Mouse (Mus musculus): ENCODE measurements at regions not wholly inside any gene's neighbourhood (a gene's known extent, or its start where the extent isn't known, plus 50 kb on each side); places are given as distances from the start of the nearest gene placed in this dataset.
"Not testable (repeated sequence)": the region's sequence is repeated elsewhere in the genome, so short reads cannot be mapped to it uniquely, and the experiment has no call there.

DNA sequence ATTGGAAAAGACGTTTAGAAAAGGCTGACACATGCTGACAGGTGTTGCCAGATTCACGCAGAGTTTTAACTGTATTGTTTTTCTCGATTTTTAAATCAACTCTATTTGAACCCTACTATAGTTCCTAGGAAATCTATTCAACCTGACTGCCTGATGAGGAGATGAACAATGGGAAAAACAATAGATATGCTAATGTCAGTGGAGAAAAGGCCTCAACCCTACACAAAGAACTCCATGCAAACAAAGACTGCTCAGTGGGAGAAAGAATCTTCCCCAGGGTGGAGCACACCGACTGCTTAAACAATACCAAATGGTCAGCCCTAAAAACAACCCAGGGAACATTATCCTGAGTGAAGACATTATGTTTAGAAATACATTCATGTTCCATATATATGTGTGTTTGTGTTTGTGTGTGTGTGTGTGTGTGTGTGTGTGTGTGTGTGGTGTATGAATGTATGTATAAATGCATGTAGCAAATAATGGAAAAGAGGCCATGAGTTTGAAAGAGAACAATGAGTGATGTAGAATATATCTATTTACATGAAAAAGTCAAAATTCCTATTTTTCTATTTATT lies 204.1 kb upstream of the Zfp804a start:
- no peaks in the 10 kb centered on the region for H3K27me3 ChIP-seq (ENCODE audit: control insufficient read depth, insufficient read depth, low read length)
- peaks cover 4% of the 10 kb centered on the region; the same call in 1 of the 2 replicates for H3K4me1 ChIP-seq (ENCODE audit: control insufficient read depth, insufficient read depth, low read length)
- ATAC-seq (ENCODE audit: low FRiP score) (peak; percentile 90), DNase-seq (ENCODE audit: low spot score, missing footprints) (peak; percentile 91)
- H3K9ac ChIP-seq (ENCODE audit: low read length) = no peak overlapping the region
- no peak overlapping the region for H3K4me3 ChIP-seq (ENCODE audit: low read depth, low read length)
- 5% methylated on average over 4 of the region's 4 CpGs for WGBS
- no peaks in the 10 kb centered on the region for H3K36me3 ChIP-seq (ENCODE audit: control insufficient read depth, insufficient read depth, low read length)
- H3K4me2 ChIP-seq = no peak overlapping the region
- H3K27ac ChIP-seq (ENCODE audit: low read depth, low read length) = no peak overlapping the region; the same call in 1 of the 2 replicates
- H3K9me3 ChIP-seq (ENCODE audit: control insufficient read depth, low read length) = no peaks in the 10 kb centered on the region

GRCm38 (mm10) chr2:81849927-81850326 lies 203.1 kb upstream of the Zfp804a start:
- Histone ChIP-seq H3K27me3 (ENCODE audit: control insufficient read depth, insufficient read depth, low read length) (no peaks in the 10 kb centered on the region), H3K4me3 (ENCODE audit: low read depth, low read length) (no peak overlapping the region), H3K4me1 (ENCODE audit: control insufficient read depth, insufficient read depth, low read length) (peaks cover 4% of the 10 kb centered on the region; the same call in 1 of the 2 replicates), H3K27ac (ENCODE audit: low read depth, low read length) (no peak overlapping the region), H3K9me3 (ENCODE audit: control insufficient read depth, low read length) (no peaks in the 10 kb centered on the region), H3K4me2 (no peak overlapping the region), H3K36me3 (ENCODE audit: control insufficient read depth, insufficient read depth, low read length) (no peaks in the 10 kb centered on the region), H3K9ac (ENCODE audit: low read length) (no peak overlapping the region)
- DNase-seq (ENCODE audit: low spot score, missing footprints) = peak; percentile 79
- ATAC-seq (ENCODE audit: low FRiP score) = peak; percentile 41; the same call in 1 of the 2 replicates
- 48% methylated on average over 4 of the region's 4 CpGs for WGBS

GRCm38 (mm10) chr2:81885438-81885837 lies 167.6 kb upstream of the Zfp804a start:
- Histone ChIP-seq H3K9me3 (ENCODE audit: control insufficient read depth, low read length) (no peaks in the 10 kb centered on the region), H3K4me2 (no peak overlapping the region), H3K27ac (ENCODE audit: low read depth, low read length) (no peak overlapping the region), H3K27me3 (ENCODE audit: control insufficient read depth, insufficient read depth, low read length) (no peaks in the 10 kb centered on the region), H3K4me1 (ENCODE audit: control insufficient read depth, insufficient read depth, low read length) (no peaks in the 10 kb centered on the region), H3K36me3 (ENCODE audit: control insufficient read depth, insufficient read depth, low read length) (no peaks in the 10 kb centered on the region), H3K4me3 (ENCODE audit: low read depth, low read length) (no peak overlapping the region), H3K9ac (ENCODE audit: low read length) (no peak overlapping the region)
- ATAC-seq (ENCODE audit: low FRiP score) = no peak
- WGBS = 78% methylated on average over 1 of the region's 1 CpGs
- no peak for DNase-seq (ENCODE audit: low spot score, missing footprints)

- H3K36me3 ChIP-seq (ENCODE audit: control insufficient read depth, insufficient read depth, low read length); H3K4me1 ChIP-seq (ENCODE audit: control insufficient read depth, insufficient read depth, low read length); H3K9me3 ChIP-seq (ENCODE audit: control insufficient read depth, low read length); H3K4me2 ChIP-seq; H3K4me3 ChIP-seq (ENCODE audit: low read depth, low read length); H3K27ac ChIP-seq (ENCODE audit: low read depth, low read length); H3K9ac ChIP-seq (ENCODE audit: low read length); DNase-seq (ENCODE audit: low spot score, missing footprints); H3K27me3 ChIP-seq (ENCODE audit: control insufficient read depth, insufficient read depth, low read length); ATAC-seq (ENCODE audit: low FRiP score): not testable (repeated sequence)
- WGBS = 92% methylated on average over 7 of the region's 7 CpGs
Measured at GRCm38 (mm10) chr2:81892570-81892969, 160.5 kb upstream of the Zfp804a start.

GRCm38 (mm10) chr2:81939360-81939759 lies 113.7 kb upstream of the Zfp804a start:
- ATAC-seq (ENCODE audit: low FRiP score) = no peak
- DNase-seq (ENCODE audit: low spot score, missing footprints) = no peak
- H3K27me3 ChIP-seq (ENCODE audit: control insufficient read depth, insufficient read depth, low read length) = no peaks in the 10 kb centered on the region
- H3K27ac ChIP-seq (ENCODE audit: low read depth, low read length) = no peak overlapping the region
- 91% methylated on average over 3 of the region's 3 CpGs for WGBS
- H3K9ac ChIP-seq (ENCODE audit: low read length) = no peak overlapping the region
- H3K9me3 ChIP-seq (ENCODE audit: control insufficient read depth, low read length) = no peaks in the 10 kb centered on the region
- H3K4me2 ChIP-seq = no peak overlapping the region
- no peak overlapping the region for H3K4me3 ChIP-seq (ENCODE audit: low read depth, low read length)
- no peaks in the 10 kb centered on the region for H3K4me1 ChIP-seq (ENCODE audit: control insufficient read depth, insufficient read depth, low read length)
- no peaks in the 10 kb centered on the region for H3K36me3 ChIP-seq (ENCODE audit: control insufficient read depth, insufficient read depth, low read length)
